ENCODE assay signal across 25 mouse cellular contexts in genomic region chr12:45009984-45010611, GRCm38 (mm10).
DNase-seq lines count a peak whose midpoint lies in the region; ATAC-seq and TF ChIP-seq lines count a peak whose summit lies in the region.
"Had no signal": no experiment of that assay in that cellular context is flagged by ENCODE, and none has a peak within 500 bp of the region (broad histone marks: within the 10 kb centered on the region; RNA-seq: fewer than 3 reads in every experiment).

No protein-coding gene starts in this region.

- no peak overlapping the region for H3K9ac ChIP-seq in intestine, postnatal 0 days (ENCODE audit: low read depth, low read length)
- no peak overlapping the region for H3K9ac ChIP-seq in intestine, embryonic 15.5 days
- no peak overlapping the region for H3K9ac ChIP-seq in lung, embryonic 14.5 days
- H3K9ac ChIP-seq in stomach, postnatal 0 days (ENCODE audit: low read length) = no peak overlapping the region
- H3K9ac ChIP-seq in forebrain, embryonic 14.5 days (ENCODE audit: low read length) = no peak overlapping the region
- H3K9ac ChIP-seq: forebrain, embryonic 12.5 days; heart, embryonic 15.5 days; hindbrain, embryonic 13.5 days; kidney, embryonic 15.5 days; limb, embryonic 12.5 days; midbrain, embryonic 12.5 days; neural tube, embryonic 13.5 days; stomach, embryonic 15.5 days had no signal

- H3K4me1 ChIP-seq in intestine, postnatal 0 days (replicated peaks; ENCODE audit: control insufficient read depth, insufficient read depth, low read length) = peaks cover 3% of the 10 kb centered on the region
- H3K4me1 ChIP-seq in intestine, embryonic 15.5 days (replicated peaks) = 0 out of 2 replicates have a peak, but pooled peaks cover 6% of the 10 kb centered on the region
- no peaks in the 10 kb centered on the region for H3K4me1 ChIP-seq in lung, embryonic 14.5 days (ENCODE audit: insufficient read depth)
- peaks cover 3% of the 10 kb centered on the region; the same call in 1 of the 2 replicates for H3K4me1 ChIP-seq in stomach, postnatal 0 days (replicated peaks; ENCODE audit: control insufficient read depth, insufficient read depth)
- peaks cover 3% of the 10 kb centered on the region; the same call in 1 of the 2 replicates for H3K4me1 ChIP-seq in forebrain, embryonic 14.5 days (ENCODE audit: control insufficient read depth, insufficient read depth, low read length)

- peak; percentile 51 for TF ChIP-seq CTCF in intestine, postnatal 0 days (IDR thresholded peaks at IDR 0.05; ENCODE audit: low read depth)
- 0 out of 2 replicates have a peak, but pooled peaks have one; percentile 3 for TF ChIP-seq CTCF in lung, embryonic 14.5 days (IDR thresholded peaks at IDR 0.05; ENCODE audit: low read depth)
- peak; percentile 51 for TF ChIP-seq CTCF in stomach, postnatal 0 days (IDR thresholded peaks at IDR 0.05; ENCODE audit: low read depth)

- WGBS in intestine, postnatal 0 days = 98% methylated on average over 2 of the region's 2 CpGs
- WGBS in intestine, embryonic 15.5 days = 96% methylated on average over 2 of the region's 2 CpGs
- WGBS in lung, embryonic 14.5 days = 82% methylated on average over 2 of the region's 2 CpGs
- 95% methylated on average over 2 of the region's 2 CpGs for WGBS in stomach, postnatal 0 days
- WGBS in forebrain, embryonic 14.5 days = 92% methylated on average over 2 of the region's 2 CpGs

- H3K27me3 ChIP-seq in intestine, postnatal 0 days (replicated peaks; ENCODE audit: control insufficient read depth, insufficient read depth, low read length) = no peaks in the 10 kb centered on the region
- no peaks in the 10 kb centered on the region for H3K27me3 ChIP-seq in intestine, embryonic 15.5 days (replicated peaks)
- H3K27me3 ChIP-seq in lung, embryonic 14.5 days (ENCODE audit: insufficient read depth, low read length) = no peaks in the 10 kb centered on the region
- no peaks in the 10 kb centered on the region for H3K27me3 ChIP-seq in stomach, postnatal 0 days (ENCODE audit: control insufficient read depth, insufficient read depth, low read length)
- no peaks in the 10 kb centered on the region for H3K27me3 ChIP-seq in forebrain, embryonic 14.5 days (replicated peaks; ENCODE audit: control insufficient read depth, insufficient read depth, low read length)
- H3K27me3 ChIP-seq: forebrain, embryonic 12.5 days; heart, embryonic 15.5 days; hindbrain, embryonic 13.5 days; kidney, embryonic 15.5 days; limb, embryonic 12.5 days; midbrain, embryonic 12.5 days; neural tube, embryonic 13.5 days; stomach, embryonic 15.5 days had no signal

- no peak for TF ChIP-seq EP300 in stomach, postnatal 0 days (optimal IDR thresholded peaks at IDR 0.05)

- H3K4me2 ChIP-seq in intestine, postnatal 0 days (replicated peaks; ENCODE audit: low read depth) = no peak overlapping the region
- no peak overlapping the region for H3K4me2 ChIP-seq in intestine, embryonic 15.5 days (replicated peaks)
- no peak overlapping the region for H3K4me2 ChIP-seq in lung, embryonic 14.5 days
- H3K4me2 ChIP-seq in stomach, postnatal 0 days (replicated peaks; ENCODE audit: low read depth) = no peak overlapping the region
- H3K4me2 ChIP-seq in forebrain, embryonic 14.5 days (ENCODE audit: low read length) = no peak overlapping the region
- H3K4me2 ChIP-seq: forebrain, embryonic 12.5 days; heart, embryonic 15.5 days; hindbrain, embryonic 13.5 days; kidney, embryonic 15.5 days; limb, embryonic 12.5 days; midbrain, embryonic 12.5 days; neural tube, embryonic 13.5 days; stomach, embryonic 15.5 days had no signal

- H3K36me3 ChIP-seq in intestine, postnatal 0 days (ENCODE audit: control insufficient read depth, insufficient read depth) = no peaks in the 10 kb centered on the region
- no peaks in the 10 kb centered on the region for H3K36me3 ChIP-seq in intestine, embryonic 15.5 days
- H3K36me3 ChIP-seq in lung, embryonic 14.5 days (ENCODE audit: insufficient read depth) = no peaks in the 10 kb centered on the region
- no peaks in the 10 kb centered on the region for H3K36me3 ChIP-seq in stomach, postnatal 0 days (ENCODE audit: control insufficient read depth, insufficient read depth, low read length)
- no peaks in the 10 kb centered on the region for H3K36me3 ChIP-seq in forebrain, embryonic 14.5 days (ENCODE audit: control insufficient read depth, insufficient read depth, low read length)
- H3K36me3 ChIP-seq: forebrain, embryonic 12.5 days; heart, embryonic 10.5 days; heart, embryonic 15.5 days; hindbrain, embryonic 13.5 days; limb, embryonic 12.5 days; midbrain, embryonic 12.5 days; neural tube, embryonic 13.5 days; stomach, embryonic 15.5 days had no signal

- no peak overlapping the region for H3K4me3 ChIP-seq in intestine, postnatal 0 days (ENCODE audit: low read depth, low read length)
- H3K4me3 ChIP-seq in intestine, embryonic 15.5 days (replicated peaks) = no peak overlapping the region
- no peak overlapping the region for H3K4me3 ChIP-seq in lung, embryonic 14.5 days (ENCODE audit: low read depth, low read length)
- H3K4me3 ChIP-seq in stomach, postnatal 0 days (ENCODE audit: low read depth, low read length) = no peak overlapping the region
- no peak overlapping the region for H3K4me3 ChIP-seq in forebrain, embryonic 14.5 days (ENCODE audit: low read depth, low read length)
- H3K4me3 ChIP-seq: forebrain, embryonic 12.5 days; heart, embryonic 10.5 days; heart, embryonic 15.5 days; hindbrain, embryonic 13.5 days; kidney, embryonic 15.5 days; limb, embryonic 12.5 days; midbrain, embryonic 12.5 days; neural tube, embryonic 13.5 days; stomach, embryonic 15.5 days had no signal

- no peak for DNase-seq in lung, embryonic 14.5 days
- no peak for DNase-seq in lung, postnatal 14 days
- DNase-seq in 416B (ENCODE audit: low read depth) = peak; percentile 41
- DNase-seq in stomach, postnatal 0 days (ENCODE audit: low spot score) = no peak
- DNase-seq in forebrain, embryonic 14.5 days (ENCODE audit: low spot score) = no peak
- DNase-seq: adrenal gland, adult 8-10 months; B cell, adult 2 months; cerebellum, adult 2 months; cerebellum, postnatal 14 days; gastrocnemius, postnatal 14 days; heart, postnatal 36 days; kidney, adult 18-20 months; lung, postnatal 10 days; thymus, postnatal 36 days had no signal

- no peak for ATAC-seq in intestine, postnatal 0 days
- ATAC-seq in intestine, embryonic 15.5 days = no peak
- ATAC-seq in lung, embryonic 14.5 days (ENCODE audit: insufficient read depth) = no peak
- no peak for ATAC-seq in stomach, postnatal 0 days (ENCODE audit: low FRiP score, low TSS enrichment)
- no peak for ATAC-seq in forebrain, embryonic 14.5 days

- no peak overlapping the region for H3K27ac ChIP-seq in intestine, postnatal 0 days (ENCODE audit: low read depth, low read length)
- no peak overlapping the region for H3K27ac ChIP-seq in intestine, embryonic 15.5 days
- H3K27ac ChIP-seq in lung, embryonic 14.5 days (ENCODE audit: low read depth) = no peak overlapping the region
- H3K27ac ChIP-seq in stomach, postnatal 0 days (replicated peaks) = no peak overlapping the region
- H3K27ac ChIP-seq in forebrain, embryonic 14.5 days (ENCODE audit: low read depth, low read length) = no peak overlapping the region
- H3K27ac ChIP-seq: forebrain, embryonic 12.5 days; heart, embryonic 10.5 days; heart, embryonic 15.5 days; hindbrain, embryonic 13.5 days; kidney, embryonic 15.5 days; limb, embryonic 12.5 days; midbrain, embryonic 12.5 days; neural tube, embryonic 13.5 days; stomach, embryonic 15.5 days had no signal

- H3K9me3 ChIP-seq in intestine, postnatal 0 days (ENCODE audit: control insufficient read depth) = no peaks in the 10 kb centered on the region
- H3K9me3 ChIP-seq in intestine, embryonic 15.5 days = no peaks in the 10 kb centered on the region
- no peaks in the 10 kb centered on the region for H3K9me3 ChIP-seq in lung, embryonic 14.5 days (ENCODE audit: low read depth, low read length)
- H3K9me3 ChIP-seq in stomach, postnatal 0 days (ENCODE audit: control insufficient read depth, low read length) = no peaks in the 10 kb centered on the region
- no peaks in the 10 kb centered on the region for H3K9me3 ChIP-seq in forebrain, embryonic 14.5 days (replicated peaks; ENCODE audit: control insufficient read depth, low read length)
- H3K9me3 ChIP-seq: forebrain, embryonic 12.5 days; heart, embryonic 10.5 days; heart, embryonic 15.5 days; hindbrain, embryonic 13.5 days; kidney, embryonic 15.5 days; limb, embryonic 12.5 days; midbrain, embryonic 12.5 days; neural tube, embryonic 13.5 days; stomach, embryonic 15.5 days had no signal
